Mouse (Mus musculus): ENCODE data around the gene Nfib.

The Nfib gene

GRCm38 (mm10) chr4:82592086-82593030 is 113.2 kb downstream of the Nfib start:
- no peak for DNase-seq (ENCODE audit: low spot score)

- peak; percentile 44 for DNase-seq (ENCODE audit: low spot score)
Measured at GRCm38 (mm10) chr4:82589345-82589890, 116.1 kb downstream of the Nfib start.

GRCm38 (mm10) chr4:82588718-82589117 is 116.8 kb downstream of the Nfib start:
- no peak for DNase-seq (ENCODE audit: low spot score)

GRCm38 (mm10) chr4:82587146-82587870 is 118.2 kb downstream of the Nfib start:
- no peak for DNase-seq (ENCODE audit: low spot score)

- DNase-seq (ENCODE audit: low spot score): no peak
Measured at GRCm38 (mm10) chr4:82586637-82587036, 118.9 kb downstream of the Nfib start.

- DNase-seq (ENCODE audit: low spot score): no peak
Measured at GRCm38 (mm10) chr4:82585536-82585935, 120.0 kb downstream of the Nfib start.

GRCm38 (mm10) chr4:82585056-82585455 is 120.5 kb downstream of the Nfib start:
- no peak for DNase-seq (ENCODE audit: low spot score)

DNA sequence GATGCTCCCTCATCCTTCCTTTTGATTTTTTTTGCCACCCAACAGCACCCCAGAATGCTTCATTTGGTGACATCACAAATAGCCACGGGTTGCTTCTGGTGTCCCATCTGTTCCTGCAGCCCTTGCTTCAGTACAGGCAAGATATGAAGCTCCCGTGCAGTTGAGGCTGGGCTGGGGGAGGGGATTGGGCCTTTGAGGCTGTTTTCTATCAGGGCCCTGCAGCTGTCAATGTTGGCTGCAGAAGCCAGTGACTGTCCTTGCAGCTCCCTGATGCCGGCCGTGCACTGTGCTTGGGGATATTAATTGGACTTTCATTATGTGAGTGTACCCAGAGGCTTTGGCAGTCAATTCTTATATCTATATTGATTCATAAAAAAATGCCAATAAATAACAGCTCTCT is 121.0 kb downstream of the Nfib start:
- no peak for DNase-seq (ENCODE audit: low spot score)

DNA sequence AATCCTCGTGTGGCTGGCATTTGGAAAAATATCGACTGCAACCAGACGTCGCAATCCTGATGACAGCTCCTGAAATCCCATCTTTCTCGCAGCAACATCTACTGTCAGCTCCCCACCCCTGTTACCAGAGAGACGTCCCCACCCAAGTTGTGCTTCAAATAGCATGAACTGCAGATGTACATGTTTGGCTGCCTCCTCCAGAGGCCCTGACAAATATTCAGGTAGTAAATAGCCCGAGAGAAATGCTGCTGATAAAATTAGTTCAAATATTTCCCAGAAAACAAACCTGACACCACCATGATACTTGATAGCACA is 132.3 kb downstream of the Nfib start:
- DNase-seq (ENCODE audit: low spot score): no peak

- no peak for DNase-seq (ENCODE audit: low spot score)
Measured at GRCm38 (mm10) chr4:82572410-82573290, 132.9 kb downstream of the Nfib start.

DNA sequence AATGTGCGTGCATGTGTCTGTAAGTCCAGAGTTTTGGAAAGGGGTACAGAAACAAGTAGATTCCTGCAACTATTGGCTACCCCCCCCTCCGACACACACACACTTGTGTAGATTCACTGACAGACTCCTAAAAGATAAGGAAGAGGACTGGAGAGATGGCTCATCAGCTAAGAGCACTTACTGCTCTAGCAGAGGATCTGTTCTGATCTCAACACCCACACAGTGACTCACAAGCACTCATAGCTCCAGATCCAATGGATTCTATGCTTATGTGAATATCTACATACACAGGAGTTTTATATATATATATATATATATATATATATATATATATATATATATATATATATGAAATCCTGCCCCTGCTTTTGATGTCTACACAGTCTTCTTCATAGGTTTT is 146.7 kb downstream of the Nfib start:
- DNase-seq (ENCODE audit: low spot score): no peak

DNA sequence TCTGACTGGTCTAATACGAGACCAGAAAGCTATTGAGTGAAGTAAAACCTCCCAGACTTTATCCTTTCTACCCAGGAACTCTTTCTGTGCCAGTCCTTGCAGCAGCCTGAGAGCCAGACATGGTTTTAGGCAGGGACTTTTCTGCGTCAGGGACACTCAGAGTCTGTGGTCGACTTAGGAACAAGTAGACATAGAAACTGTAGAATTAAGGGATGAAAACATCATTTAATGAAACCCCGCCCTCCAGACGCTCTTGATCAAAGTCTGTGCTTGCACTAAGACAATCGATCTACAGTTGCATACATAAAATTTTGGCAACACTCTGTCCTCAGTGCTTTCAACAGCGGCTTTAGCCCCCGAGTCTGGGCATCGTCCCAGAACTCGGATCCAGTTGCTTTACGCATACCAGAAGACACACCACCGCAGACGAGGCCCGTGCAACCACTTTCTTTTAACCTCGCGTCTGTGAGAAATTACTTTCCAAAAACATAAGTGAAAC is 149.8 kb downstream of the Nfib start:
- no peak for DNase-seq (ENCODE audit: low spot score)

GRCm38 (mm10) chr4:82553658-82554057 is 151.9 kb downstream of the Nfib start:
- no peak for DNase-seq (ENCODE audit: low spot score)

GRCm38 (mm10) chr4:82552238-82552637 is 153.3 kb downstream of the Nfib start:
- DNase-seq (ENCODE audit: low spot score): no peak

DNA sequence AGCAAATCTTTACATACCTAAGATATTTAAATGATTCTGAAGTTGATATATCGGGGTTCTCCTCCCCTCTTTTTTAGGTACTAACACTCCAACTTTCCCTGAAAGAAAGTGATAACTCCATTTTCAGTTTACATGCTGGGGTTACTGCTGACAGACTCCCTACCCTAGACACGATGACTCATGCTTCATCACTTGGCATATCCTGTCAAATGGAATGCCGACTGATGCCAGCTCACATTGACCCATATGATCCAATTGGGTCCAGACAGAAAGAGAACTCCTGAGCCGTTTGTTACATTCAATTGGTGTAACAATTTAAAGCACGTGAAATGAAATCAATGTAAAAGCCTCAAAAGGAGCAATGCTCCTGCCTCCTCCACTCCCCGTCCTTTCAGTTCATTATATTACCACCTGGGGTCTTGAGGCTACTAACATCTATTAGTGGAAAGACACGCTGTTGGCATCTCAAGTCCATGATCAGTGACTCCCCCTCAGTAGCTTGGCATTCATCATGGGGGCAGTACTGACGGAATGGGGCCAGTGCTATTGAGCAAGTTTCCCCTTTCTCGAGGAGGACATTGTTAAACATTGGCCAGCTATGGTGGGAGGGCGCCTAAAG is 155.7 kb downstream of the Nfib start:
- no peak for DNase-seq (ENCODE audit: low spot score)

GRCm38 (mm10) chr4:82548247-82548646 is 157.3 kb downstream of the Nfib start:
- DNase-seq (ENCODE audit: low spot score): no peak

- DNase-seq (ENCODE audit: low spot score): no peak
Measured at GRCm38 (mm10) chr4:82543936-82544335, 161.6 kb downstream of the Nfib start.

GRCm38 (mm10) chr4:82543398-82543740 is 162.2 kb downstream of the Nfib start:
- no peak for DNase-seq (ENCODE audit: low spot score)

DNA sequence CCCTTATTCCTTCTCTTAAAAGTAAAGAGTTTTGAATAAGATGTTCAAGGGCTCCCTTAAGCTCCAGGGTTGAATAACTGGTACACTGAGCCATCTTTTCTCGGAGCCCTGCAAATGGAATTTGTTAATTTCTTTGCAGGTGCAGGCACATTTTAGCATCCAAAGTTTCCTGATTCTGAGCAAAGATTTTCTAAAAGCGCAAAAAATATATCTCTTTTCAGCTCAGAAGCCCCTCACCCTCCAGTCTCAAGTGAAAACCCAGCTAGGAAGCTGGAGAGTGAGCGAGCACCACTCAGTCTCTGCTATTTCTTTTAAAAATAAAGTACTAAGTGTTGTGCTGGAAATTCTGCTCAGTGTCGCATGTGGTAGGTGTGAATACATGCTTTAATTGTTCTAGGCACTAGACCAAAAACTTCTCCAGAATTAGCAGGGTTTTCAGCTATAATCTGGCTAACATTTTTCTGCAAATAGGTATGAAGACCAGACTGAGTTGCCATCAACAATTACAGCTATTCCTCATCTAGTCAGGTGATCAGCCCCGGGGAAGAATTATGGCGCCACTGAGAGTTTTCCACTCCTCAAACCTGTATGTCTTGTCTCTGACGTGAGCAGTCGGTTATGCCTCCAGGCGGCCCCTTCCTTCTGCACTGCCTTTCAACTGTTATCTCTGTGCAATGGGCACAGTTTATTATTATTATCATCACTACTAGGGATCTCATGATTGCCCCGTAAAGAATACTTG is 162.7 kb downstream of the Nfib start:
- no peak for DNase-seq (ENCODE audit: low spot score)

GRCm38 (mm10) chr4:82541894-82542510 is 163.5 kb downstream of the Nfib start:
- DNase-seq (ENCODE audit: low spot score): peak; percentile 90

Data from lung, postnatal 25 days (tissue).